Mouse (Mus musculus) olfactory bulb, adult 2 months (tissue): ENCODE results near the gene Mrc1.

ENCODE experiments used
- CTCF ChIP-seq: fragments of 200-500 bp; IDR thresholded peaks from 2 replicates; pipeline ENCODE4 v1.5.1; 2012; ENCODE audit warnings: low read depth, mild to moderate bottlenecking, low read length, moderate library complexity; ENCODE audit not compliant: insufficient read depth
- POLR2A ChIP-seq: fragments of 200-500 bp; IDR thresholded peaks from 2 replicates; pipeline ENCODE4 v1.6.1; 2012; ENCODE audit warnings: mild to moderate bottlenecking, low read depth, low read length, moderate library complexity; ENCODE audit not compliant: insufficient read depth

- TF ChIP-seq CTCF (no peak), POLR2A (no peak)
Measured at GRCm38 (mm10) chr2:14218126-14218525, 11.1 kb upstream of the Mrc1 start.
